Mouse (Mus musculus) layer of hippocampus, adult 18-20 months (tissue): ENCODE data around the gene Gm42906. TPM values are rescaled to one million over a fixed set of nuclear protein-coding genes. Genes with fewer than 3 reads are reported as not detected.

ENCODE experiments used
- DNase-seq, 2 experiments: peaks; one replicate each; pipeline ENCODE4 v3.0.0; 2022; ENCODE audit warnings: low spot score in 2 of 2
- total RNA-seq, 2 experiments: library from RNA; stranded (reverse); gene quantifications; 2 replicates each; pipeline ENCODE4 v1.2.3; 2021

Gene Gm42906
- total RNA-seq, 2 experiments from 2014 or later: not detected

DNA sequence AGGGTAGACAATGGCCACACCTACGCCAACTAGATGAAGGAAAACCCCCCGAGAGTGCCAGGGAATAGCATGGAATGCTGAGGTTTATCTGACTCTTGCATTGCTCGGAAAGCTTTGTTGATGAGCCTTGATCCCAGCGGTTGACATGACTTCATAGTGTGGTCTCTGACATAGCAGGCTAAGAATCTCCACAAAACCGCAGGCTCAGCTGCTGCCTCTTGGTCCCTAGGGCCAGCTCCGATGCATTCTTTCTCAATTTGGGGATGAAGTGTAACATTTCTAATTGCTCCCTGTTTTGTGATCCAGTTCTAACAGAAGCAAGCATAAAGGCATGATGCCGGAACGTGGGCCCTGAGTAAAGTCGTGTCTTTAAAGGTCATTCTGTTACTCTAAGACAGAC is 315.2 kb downstream of the Gm42906 start:
- no peak for DNase-seq

DNA sequence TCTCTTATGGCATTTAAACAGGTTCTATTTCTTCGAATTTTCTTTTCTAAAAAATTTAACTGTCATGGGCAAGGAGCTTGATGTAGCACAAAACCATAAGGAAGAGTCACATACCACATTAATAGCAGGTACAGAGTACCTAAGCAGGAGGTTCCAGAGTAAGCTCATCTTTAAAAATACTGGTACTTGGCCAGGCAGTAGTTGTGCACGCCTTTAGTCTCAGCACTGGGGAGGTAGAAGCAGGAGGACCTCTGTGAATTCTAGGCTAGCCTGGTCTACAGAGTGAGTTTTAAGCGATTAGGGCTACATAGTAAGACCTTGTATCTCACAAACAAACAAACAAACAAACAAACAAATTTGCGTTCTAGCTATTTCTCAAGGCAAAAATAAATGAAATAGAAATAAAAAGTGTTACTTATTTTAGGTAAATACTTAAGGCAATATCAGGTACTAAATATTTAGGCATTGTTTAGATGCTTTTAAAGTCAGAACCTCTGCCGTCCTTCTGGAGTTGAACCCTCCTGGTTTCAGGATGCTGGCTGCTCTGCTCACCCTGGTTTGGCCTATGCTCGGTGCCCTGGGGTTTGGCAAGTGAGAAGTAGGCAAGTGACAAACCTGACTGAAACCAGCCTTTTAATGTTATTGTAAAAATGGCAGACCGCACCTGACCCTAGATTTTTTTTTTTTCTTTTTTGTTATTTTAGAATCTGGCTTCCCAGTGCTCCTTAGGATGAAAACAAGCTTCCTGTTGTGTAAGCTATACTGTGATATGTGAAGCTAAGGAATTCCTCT is 316.7 kb downstream of the Gm42906 start:
- DNase-seq: no peak

DNA sequence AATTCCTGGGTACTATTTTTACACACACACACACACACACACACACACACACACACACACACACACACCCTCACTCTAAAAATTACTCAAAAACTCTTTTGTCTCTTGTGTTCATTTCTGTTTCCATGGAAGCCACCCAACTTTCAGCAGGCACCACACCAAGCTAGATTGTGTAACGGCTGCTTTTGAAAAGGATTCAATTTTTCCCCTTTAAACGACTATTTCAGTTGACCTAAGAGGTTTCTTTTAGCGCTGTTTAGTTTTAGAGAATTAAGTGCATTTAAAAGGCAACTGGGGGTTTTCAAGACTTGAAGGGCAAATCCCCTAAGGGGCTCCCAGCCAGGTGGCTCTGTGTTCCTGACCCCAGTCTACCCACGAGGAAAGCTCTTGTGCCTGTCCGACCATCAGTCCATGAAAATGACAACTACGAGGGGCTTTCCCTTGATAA is 317.5 kb downstream of the Gm42906 start:
- DNase-seq: peak; percentile 53 to 89

DNA sequence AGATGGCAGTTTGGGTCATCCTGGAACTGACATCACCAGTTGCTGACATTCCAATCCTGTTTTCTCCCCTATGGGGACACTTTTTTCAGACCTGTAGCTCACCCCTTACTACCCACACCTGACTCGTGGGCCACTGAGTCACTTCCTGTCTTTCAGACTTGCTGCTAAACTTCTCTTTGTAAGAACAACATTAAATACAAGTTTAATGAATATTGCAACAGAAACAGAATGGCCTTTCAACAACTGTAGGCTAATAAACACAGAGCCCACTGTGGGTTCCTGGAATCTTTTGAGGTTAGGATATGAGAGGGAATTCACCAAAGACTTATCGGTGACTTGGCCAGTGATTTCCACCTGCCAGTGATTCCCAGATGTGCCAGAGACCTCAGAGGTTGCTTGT is 318.1 kb downstream of the Gm42906 start:
- DNase-seq: no peak

DNA sequence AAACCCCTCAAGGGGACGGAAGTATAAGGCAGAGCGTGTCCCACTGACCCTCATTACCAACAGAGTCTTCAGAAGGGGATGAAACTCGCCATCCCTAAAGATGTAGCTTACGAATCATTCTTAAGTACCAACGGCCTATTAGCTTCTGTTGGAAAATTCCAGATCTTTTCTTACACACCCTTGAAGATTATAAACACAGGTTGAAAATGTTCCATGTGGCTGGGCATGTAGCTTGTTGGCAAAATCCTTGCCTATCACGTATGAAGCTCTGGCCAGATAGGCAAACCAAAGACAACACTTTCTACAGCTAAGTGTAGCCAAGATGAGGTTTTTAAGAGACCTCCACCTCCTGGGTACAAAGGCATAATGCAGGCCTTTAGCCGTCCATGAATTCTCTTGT is 319.0 kb downstream of the Gm42906 start:
- no peak for DNase-seq

DNA sequence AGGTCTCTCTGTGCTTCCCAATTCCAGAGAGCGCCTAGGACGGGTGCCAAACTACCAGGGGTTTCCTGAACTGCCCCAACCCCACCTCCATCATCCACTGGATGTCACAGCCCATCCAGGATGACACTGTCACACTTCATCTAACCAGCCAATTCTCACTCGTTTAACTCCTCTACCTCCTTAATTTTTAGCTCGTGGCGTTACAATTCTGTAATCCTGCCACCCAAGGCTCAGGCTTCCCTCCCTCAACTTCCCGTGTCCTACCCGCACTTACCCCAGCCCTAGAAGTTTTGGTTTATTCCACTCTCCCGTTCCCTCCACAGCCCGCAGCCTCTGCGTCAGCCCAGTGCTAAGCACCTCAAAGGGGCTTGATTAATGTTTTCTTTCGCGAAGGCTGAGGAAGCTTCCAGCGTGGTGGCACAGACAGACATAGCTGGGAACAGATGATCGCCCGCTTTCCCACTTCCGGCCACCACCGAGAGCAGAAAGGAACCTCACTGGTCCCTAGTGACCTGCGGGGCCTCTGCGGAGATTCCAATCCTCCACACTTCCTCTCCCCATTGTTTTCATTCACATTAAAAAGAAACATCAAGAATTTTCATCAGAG is 319.6 kb downstream of the Gm42906 start:
- no peak for DNase-seq

DNA sequence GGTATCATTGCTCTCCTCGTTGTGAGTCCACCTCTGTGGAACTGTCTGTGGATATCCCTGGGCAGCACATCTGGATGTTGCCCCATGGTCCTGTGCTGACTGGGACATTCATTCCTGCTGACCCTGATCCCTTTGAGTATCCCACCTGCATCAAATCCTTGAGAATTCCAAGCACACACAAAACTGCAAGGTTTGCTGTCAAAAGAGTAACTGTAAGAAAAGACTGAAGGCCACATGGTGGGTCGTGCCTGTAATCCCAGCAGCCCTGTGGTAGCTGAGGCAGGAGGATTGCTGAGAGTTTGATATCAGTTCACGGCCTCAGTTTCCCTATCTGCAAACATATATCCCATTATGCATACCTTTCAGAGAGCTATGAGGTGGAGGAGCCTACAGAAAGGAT is 321.1 kb downstream of the Gm42906 start:
- DNase-seq: no peak

DNA sequence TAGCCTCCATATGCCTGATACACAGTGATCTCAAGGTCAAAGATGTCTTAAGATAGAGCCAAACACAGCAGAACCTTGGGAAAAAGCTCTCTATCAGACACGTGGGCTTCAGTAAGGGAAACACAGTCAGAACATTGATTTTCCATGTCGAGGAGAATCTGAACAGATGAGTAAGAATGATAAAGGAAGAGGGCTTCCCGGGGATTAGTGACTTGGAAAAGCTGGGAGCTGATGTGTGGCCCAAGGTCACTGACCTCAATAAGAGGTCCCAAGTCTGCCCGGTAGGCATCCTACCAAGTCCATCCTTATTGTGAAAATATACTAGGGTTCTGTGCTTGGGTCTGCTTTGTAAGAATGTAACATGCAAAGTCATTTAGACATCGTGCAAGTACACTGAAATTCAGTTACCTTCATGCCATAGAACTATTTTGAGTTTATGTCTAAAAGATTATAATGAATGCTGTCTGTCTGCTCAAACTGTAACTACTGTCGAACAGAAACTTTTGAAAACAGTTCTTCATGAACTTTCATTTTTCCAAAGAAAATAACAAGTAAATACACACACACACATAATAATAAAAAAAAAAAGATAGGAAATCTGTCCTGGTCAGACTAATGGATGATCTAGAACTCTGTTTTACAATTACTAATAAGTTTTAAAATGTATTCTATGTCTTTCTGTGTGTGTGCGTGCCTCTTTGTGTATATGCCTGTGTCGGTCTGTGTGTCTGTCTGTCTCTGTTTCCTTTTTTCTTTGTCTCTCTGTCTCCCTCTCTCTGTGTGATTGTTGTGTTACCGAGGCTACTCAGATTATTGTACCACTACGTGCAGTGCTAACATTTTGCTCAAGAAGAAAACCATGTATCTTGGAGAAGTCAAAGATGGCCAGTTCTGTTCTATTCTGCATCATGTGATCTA is 322.6 kb downstream of the Gm42906 start:
- DNase-seq: no peak

DNA sequence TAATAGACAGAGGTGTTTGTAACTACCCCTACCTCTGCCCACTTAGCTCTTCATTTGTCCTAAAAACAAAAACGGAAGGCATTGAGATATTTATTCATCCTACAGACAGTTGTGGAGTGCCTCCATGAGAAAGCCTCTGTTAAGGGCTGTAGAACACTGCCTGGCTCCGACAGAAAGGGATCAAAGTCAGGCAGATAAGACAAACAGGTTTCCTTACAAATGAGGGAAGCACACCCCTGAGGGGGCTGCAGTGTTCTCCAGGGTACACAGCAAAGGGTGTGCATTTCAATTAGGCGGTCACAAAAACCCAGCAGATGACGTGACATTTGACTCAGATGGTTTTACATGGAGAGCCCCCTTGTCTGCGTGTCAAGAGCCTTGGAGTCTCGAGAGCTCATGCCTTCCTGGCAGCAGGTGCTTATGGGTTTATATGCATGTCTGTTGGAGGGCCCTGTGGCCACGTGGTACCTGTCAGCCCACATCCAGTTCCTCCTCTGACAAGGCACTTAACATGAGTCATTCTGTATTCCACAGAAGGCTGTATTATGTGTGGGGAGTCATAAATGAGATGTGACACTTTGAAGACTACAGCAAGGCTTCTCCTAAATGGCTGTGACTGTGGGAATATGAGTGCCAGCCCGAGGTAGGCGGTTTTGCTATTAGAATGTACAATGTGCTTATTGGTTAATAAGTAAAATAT is 323.5 kb downstream of the Gm42906 start:
- peak in 1 of 2 experiments; percentile 40 for DNase-seq

DNA sequence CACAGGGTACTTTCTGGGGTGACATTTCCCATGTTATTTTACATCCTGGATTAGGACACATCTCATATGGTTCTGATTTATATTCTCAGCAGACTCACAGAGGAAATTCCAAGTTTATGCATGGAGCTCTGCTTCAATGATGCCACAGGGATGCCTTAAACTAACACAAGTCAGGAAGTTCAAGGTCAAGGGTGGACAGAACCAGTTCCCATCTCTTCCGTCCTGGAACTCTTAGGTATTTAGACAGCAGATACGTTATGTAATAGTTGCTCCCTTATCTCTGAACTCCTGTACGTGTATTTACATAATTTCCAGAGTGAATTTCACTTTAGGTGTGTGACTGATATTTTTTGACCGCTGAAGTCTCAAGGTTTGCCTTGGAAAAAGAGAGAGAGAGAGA is 324.7 kb downstream of the Gm42906 start:
- DNase-seq: no peak

DNA sequence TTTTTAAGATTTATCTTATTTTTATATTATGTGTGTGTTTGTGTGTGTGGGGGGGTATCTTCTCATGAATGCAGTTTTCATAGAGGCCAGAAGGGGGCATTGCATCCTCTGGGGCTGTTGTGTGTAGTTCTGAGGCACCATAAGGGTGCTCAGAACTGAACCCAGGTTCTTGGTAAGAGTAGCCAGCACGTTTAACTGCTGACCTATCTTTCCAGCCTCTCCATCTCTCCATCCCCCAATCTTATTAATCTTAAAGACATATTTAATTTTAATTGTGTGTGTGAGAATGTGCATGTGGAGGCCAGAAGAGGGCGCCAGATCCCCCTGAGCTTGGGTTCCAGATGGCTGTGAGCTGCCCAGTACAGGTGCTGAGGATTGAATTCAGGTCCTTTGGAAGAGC is 325.7 kb downstream of the Gm42906 start:
- DNase-seq: no peak

DNA sequence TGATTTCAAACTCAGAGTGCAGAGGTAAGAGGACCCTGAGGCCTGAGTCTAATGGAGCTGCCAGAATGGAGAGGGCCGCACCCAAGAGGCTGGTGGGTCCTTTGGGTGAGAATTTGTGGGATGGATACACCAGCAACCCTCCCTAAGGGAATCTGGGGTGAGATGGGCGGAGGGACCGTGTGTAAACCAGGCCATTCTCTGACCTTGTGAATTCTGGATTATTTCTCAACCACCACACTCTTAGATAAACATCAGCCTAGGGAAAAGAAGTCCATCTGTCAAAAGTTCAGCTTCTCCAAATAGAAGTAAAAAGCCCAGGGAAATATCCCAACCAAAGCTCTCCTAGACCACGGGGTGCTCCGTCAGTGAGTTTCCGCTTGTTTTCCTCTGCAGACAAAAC is 332.0 kb downstream of the Gm42906 start:
- DNase-seq: no peak

DNA sequence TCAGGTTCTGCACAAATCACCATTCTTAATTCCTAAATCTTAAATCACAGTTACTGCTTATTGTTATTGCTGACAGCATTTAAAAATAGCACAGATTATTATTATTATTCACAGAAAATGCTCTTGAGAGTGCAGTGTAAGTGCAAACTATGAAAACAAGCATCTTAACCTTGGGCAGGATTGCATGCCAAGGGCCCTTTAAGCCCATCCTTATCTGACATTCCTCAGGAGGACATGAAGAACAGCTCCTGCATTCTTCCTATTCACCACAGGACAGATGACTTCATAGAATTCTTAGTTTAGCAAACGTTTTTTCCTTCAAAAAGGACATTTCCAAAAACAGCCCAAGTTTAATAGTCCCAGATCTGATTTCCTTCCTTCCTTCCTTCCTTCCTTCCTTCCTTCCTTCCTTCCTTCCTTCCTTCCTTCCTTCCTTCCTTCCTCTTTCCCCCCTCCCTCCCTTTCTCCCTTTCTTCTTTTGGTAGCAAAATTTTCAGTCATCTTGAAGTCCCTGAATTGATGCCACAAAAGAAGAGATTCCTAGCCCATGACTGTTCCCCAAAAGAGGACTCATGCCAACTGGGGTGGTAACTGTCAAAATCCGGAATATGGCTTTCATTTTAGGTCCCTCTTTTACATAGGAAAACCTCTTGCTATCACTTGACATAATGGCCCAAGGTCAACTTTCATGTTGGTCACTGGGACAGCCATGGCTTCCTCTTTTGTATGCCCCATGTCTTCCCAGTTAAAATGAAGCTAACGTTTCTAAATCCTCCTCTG is 334.9 kb downstream of the Gm42906 start:
- no peak for DNase-seq

DNA sequence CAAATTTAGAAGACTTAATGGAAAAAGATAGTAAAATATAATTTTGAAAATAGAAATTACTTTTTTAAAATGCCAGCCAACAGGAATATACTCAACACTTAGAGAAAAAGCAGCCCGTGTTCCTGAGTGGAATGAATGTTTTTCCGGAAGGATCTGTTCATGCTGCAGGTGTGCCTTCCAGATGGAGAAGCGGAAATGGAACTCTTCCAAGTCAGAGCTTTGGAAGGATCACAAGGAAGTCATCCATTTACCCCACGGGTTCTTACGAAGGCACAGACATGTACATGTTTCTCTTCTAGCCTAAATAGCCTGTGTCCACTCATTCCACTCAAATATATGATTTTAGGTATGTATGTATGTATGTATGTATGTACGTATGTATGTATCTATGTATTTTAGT is 337.0 kb downstream of the Gm42906 start:
- DNase-seq: no peak

DNA sequence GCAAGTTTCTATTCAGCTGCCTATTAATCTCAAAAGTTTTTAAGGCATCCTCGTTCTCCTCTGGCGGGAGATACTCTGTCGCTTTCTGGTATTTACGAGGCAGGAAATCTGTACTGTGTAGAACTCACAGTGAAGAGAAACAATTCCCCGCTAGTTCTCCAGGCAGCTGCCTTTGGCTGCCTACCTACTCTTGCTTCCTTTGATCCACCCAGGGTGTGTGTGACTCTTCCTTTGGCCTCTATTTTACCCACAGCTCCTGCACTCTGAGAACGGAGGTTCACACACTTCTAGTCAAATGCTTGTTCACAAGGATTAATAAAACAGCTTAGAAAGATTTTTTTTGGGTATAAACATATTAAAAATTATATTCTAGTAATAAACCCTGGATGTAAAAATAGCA is 338.8 kb downstream of the Gm42906 start:
- no peak for DNase-seq

DNA sequence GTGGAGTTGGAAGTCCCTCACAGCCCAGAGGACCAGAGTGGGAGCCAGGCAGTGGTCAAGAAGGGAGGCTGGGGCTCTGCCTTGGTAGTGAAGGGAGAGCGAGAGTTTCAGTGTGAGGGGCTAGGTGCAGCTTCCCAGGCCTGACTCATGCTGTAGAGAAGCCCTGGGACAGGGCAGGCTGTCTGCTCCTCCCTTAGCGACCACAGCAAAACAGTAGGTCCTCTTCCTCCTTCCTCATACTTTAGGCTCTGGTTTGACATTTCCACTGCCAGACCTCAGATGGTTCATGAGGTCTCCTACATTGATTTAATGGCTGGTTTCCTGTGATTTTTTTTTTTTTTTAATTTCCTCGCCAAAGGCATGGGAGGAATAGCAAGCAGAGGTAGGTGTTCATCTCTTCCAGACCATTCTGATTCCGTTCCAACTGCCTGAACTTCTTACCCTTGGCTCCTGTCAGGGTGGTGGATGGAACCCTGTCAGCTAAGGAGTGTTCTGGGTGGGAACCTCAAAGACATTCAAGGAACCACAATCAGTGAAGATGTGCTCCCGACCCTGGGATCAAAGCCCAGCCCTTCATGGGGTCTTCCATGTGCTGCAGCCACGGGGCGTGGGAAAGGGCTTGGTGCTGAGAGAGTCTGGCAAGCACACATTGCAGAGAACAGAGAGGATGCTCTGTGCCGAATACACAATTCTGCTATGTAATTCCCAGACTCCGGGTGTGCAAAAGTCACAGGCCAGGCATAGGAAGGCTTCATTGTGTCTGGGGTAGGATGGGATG is 341.3 kb downstream of the Gm42906 start:
- no peak for DNase-seq

DNA sequence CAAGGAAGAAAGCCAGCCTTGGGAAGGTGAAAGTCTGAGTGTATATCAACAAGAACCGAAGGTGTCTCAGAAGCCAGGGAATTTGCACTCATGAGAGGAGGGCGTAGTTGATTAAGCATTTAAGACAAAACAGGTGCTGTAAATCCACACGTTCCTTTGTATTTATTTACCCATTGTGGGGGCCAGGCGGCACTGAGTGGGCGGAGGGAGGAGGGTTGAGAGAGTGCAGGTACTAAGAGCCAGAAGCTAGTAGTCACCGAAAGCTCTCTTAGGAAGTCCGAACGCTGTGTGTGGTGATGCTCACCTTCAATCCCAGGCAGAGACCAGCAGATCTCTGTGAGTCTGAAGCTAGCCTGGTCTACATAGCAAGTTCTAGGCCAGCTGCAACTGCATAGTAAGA is 342.2 kb downstream of the Gm42906 start:
- no peak for DNase-seq

DNA sequence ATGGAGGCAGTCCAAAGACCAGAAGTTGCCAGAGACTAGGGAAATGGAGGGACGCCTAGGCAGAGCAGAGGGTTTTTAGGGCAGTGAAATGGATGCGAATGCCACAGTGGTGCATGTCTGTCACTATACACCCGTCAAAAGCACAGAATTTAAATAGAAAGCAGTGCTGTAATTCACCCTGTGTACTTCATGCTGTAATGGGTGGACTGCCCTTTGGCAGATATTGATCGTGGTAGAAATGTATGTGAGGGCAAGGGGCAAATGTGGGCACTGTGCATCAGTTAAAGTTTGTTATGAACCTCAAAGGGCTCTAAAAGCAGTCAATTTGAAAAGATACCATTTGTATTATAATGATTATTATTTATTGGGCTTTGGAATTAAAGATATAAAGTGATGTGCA is 347.7 kb downstream of the Gm42906 start:
- no peak for DNase-seq

DNA sequence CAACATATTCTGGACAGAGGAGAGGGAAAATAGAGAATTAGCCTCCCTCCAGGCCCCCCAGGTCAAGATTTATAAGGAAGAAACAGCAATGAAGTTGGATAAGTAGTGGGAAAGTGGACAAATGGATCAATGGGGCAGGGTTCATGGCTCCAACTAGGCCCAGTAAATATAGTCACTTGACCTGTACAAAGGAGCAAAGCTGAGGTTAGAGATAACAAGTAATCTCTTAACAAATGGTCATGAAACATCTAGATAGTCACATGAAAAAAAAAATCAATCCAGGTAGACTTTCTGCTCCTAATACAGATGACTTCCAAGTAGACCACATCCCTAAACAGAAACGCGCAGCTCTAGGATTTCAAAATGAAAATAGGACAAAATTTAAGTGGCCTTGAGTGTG is 350.0 kb downstream of the Gm42906 start:
- no peak for DNase-seq

DNA sequence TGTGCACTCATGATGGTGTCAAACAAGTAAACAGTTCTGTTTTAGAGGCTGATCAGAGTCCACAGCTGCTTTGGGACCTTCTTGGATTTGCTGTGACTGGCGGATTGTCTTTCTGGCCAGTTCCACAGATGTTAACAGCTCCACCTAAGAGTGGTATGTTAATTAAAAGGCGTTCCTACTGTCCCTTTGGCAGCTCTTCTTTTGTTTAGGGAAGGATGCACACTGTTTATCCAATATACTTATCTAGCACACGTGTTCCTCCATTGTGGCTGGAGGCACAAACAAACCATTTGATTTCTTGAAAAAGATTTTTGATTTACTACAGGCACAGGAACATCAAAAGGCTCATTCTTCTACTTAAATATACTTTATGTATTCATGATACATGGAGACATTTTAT is 351.0 kb downstream of the Gm42906 start:
- no peak for DNase-seq
